Mouse (Mus musculus): ENCODE measurements around the gene Saysd1. TPM values are rescaled to one million over a fixed set of nuclear protein-coding genes. Genes with fewer than 3 reads are reported as not detected.

The Saysd1 gene
- total RNA-seq (2014; fragmentation: Nextera tagmentation) (2.9 and 4.0 TPM in 2 replicates), total RNA-seq (2017) (1.2 and 1.9 TPM in 2 replicates)

DNA sequence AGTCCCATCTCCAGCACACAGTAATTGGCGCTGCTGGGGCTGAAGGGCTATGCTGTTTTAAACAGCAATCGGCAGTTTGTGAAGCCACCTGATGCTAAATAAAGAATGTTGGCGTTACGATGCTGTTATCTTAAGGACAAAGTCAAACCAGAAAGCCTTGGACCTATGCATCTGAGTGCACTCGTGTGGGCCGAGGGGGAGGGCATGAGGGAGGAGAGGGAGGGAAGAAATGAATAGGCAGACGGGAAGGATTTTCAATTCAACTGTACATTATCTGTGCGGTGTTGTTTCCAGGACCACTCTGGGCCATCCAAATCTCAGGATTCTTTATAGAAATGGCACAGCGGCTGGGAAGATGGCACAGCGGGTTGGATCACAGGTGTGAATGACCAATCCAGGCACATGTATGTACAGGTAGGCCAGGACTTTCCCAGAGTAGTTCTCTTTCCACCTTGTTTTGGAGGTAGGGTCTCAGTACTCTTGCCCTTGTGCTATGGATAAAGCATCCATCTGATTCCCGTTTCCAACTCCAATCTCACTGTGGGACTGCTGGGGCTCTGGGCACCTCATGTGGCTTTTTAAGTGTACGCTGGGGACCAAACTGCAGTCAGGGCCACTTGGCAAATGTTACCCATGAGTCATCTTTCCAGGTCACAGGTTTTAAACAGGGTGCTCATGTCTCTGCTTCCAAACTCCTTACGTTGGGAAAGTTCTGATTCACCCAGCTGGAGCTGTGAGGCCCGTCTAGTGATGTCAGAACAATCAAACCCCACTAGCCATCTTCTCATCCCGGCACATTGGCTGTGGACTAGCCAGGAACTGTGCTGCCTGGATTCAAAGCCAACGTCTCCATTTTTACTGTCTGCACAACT, at the start of gene Saysd1:
Saysd1 (minus strand) TSS at position 51 of the 872 bp plus-strand sequence.
- no peak for ATAC-seq (replicated peaks; ENCODE audit: poor library complexity, severe bottlenecking)

DNA sequence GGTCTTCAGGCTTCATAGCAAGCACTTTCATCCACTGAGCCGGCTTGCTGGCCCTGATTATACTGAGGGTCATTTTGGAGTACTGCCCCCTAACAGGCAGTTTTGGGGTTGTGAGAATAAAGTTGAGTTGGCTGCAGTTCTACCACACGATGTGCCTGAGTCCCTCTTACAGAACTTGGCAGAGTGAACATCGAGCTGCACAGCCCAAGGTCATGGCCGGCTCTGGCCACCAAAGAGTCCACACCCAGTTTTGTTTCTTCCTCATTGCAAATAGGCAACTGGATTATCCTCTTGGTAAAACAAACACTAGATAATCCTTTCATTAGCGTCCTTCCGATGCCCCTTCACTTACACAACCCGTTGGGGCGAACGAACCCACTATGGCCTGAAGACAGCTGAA, 47.1 kb upstream of the Saysd1 start:
- ATAC-seq (replicated peaks; ENCODE audit: poor library complexity, severe bottlenecking), result no peak

DNA sequence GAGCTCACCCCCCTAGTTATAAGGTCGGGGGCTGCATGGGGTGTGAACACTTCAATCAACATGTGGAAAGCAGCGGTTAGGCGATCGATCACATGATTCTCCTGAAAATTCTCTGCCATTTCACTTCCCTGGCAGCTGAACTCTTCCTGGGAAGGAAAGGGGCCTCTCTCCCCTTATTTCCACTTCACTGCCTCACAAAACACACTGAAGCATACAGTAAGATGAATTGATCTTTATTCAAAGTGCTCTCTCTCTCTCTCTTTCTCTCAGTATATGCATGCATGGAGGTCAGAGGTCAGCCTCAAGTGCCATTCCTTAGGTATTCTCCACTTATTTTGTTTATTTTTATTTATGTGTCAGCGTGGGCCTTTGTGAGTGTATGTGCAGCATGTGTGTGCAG, 45.4 kb upstream of the Saysd1 start:
- ATAC-seq (replicated peaks; ENCODE audit: poor library complexity, severe bottlenecking), result no peak

DNA sequence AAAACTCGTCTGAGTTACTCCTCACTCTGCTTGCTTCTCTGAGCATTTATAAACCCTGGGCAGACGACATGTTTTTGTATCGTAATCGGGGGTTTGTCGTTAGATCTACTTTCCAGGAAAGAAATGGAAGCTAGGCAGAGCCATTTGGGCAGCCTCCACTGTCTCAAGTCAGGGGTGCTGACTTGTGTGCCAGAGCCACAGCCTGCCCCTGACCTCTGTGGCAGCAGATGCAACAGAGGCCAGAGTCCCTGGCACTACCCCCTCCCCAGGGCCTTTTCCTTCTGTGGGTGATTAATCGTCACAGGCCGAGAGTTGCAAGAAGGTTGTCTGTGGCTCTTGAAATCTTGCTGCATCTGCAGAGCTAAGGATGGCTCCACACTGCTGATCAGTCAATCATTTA, 44.3 kb upstream of the Saysd1 start:
- ATAC-seq (replicated peaks; ENCODE audit: poor library complexity, severe bottlenecking), result no peak

DNA sequence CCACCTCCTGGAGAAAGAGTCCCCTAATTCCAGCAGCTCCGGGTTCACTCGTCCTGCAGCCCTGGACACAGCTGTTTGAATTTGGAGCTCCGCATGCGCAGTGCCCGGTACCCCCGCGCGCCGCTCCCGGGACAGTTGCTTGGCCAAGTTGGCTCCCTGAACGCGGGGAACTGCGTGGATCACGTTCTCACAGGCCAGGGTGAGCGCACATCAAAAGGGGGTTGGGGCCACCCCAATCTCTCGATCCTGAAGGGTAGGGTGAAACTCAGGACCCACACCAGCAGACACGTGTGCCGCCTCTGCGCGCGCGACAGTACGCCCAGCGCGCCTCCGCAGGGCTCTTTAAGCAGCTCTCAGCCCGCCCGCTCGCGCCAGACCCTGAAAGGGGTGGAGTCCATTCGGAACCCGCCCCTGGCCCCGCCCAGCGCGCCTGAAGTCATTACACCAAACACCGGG, 43.2 kb upstream of the Saysd1 start, which contains the start of gene Kcnk5:
Kcnk5 (minus strand) TSS at position 344 of the 456 bp plus-strand sequence.
- peak; percentile 90 for ATAC-seq (replicated peaks; ENCODE audit: poor library complexity, severe bottlenecking)

DNA sequence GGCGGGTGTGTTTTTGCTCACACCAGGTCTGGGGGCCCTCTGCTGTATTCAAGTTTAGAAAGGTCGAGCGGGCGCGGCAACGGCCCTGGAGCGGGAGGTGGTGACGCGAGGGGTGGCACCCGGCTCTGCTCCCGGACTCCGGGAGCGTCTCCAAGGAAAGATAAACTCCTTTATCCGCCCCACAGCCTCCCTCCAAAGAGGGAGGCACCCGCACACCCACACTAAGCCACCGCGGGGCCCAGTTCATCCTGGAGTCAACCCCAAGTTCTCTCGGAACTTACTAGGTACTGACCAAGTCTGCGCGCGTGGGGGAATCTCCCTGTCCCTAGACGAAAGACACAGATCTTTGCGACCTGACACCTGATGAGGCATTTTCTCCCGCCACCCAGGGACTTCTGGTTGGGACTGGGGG, 42.4 kb upstream of the Saysd1 start:
- no peak for ATAC-seq (replicated peaks; ENCODE audit: poor library complexity, severe bottlenecking)

DNA sequence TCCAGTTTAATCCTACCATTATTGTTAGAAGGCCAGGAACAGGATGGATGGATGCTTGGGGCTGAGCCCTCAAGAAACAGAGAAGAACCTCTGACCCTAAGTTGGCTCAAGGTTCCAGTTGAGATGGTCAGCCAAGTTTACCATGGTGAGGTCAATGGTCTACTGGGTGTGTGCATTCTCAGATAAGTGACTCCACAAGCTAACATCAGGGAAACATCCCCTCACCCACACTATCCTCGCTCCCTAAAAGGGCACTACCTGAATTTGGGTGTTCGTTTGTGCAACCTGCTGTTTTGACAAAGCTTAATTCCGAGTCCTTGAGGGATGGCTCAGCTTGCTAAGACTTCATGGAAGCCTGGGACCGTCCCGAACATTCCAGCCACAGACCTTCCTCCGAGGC, 42.0 kb upstream of the Saysd1 start:
- no peak for ATAC-seq (replicated peaks; ENCODE audit: poor library complexity, severe bottlenecking)

DNA sequence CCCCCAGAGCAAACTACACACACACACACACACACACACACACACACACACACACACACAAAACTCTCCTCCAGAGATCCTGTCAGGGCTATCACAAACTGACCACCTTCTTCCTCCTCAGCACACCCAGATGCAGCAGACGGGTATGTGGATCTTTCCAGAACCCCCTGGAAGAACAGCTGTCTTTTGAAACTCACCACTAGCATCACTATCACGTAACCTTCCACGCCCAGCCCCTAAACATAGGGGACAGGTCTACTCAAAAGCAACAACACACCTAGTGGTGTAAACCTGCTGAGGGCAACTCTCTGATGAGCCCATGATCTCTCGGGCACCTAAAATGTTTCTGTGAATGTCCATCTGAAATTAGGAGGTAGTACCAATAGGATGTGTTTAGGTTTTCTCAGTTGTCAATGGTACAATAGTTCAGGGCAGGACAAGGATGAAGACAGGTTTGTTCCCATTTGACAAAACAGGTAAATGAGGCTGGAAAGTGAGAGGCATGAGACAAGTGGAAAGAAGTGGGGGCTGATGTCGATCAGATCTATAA, 41.5 kb upstream of the Saysd1 start:
- ATAC-seq (replicated peaks; ENCODE audit: poor library complexity, severe bottlenecking), result no peak

DNA sequence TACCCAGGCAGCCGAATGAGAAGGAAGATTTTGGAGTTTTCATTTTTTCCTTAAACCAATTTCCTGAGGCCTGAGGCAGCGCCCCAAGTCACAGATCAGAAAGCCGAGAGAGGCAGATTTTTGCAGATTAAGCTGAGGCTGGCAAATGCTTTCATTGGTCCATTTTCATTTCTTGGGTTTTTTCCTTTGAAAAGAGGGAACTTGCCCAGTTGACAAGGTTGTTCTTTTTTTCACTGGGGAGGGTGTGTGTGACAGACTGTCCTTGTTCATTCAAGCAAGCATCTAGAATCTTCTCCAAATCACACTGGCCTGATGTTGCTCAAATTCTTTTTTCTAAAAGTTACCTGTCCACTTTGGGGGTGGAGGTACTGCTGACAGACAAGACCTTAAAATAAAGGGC, 40.7 kb upstream of the Saysd1 start:
- 0 out of 2 replicates have a peak, but pooled peaks have one; percentile 18 for ATAC-seq (replicated peaks; ENCODE audit: poor library complexity, severe bottlenecking)

DNA sequence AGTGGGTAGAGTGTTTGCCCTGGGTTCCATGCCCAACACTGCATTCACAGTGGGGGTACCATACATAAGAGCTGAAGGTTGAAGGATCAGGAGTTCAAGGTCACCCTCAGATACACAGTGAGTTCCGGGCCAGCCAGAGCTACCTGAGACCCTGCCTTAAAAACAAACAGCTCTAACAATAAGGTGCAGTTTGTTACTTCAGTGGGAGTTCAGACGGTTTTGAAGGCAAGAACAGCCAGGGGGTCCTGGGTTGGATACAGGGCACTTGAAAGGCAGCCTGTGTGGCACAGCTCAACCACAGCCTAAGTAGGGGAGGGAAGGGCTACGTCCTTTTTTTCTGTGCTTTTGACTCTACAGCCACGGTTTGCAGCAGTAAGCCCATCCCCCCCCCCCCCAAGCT, 40.3 kb upstream of the Saysd1 start:
- ATAC-seq (replicated peaks; ENCODE audit: poor library complexity, severe bottlenecking), result no peak

DNA sequence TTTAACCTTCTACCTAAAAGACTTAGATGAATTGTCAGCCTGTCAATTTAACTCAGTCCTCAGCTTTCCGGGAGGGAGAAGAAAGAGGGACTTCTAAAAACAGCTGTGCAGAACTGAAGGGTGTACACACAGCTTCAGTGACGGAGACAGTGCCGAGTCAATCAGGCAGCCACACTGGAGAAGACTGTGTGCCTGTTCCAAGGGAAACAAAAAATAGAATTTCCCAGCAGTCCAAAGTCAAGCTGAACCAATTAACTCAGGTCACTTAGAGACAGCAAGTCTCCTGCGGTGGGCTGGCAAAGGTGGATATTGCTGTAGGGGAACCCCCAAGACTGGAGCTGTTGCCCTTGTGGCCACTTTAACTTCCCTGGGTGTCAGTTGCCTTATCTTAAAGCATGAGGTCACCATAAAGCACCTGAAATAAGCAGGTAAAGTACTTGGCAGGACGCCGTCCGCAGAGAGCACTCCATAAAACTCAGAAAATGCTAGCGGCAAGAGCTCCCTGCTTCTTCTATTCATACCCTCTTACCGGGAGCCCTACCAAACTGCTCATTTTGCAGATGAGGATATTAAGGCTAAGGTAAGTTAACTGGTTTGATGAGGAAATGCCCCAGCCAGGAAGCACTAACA, 39.3 kb upstream of the Saysd1 start:
- no peak for ATAC-seq (replicated peaks; ENCODE audit: poor library complexity, severe bottlenecking)

DNA sequence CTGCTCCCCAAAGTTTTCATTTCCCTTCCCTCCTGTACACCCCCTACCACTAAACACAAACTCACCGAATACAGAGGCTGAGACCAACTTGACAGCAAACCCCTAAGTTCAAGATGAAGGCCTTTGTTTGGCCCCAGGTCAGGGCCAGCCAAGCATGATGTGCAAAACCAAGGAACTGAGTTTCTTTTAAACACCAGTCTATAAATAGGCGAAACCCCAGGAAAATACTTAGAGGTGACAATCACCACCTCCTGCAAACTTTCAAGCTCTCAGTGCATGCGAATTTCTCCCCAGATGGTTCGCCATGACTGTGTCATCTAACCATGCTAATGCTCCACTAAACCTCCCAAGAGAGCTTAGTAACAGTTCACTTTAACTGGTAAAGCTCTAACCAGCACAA, 37.4 kb upstream of the Saysd1 start:
- no peak for ATAC-seq (replicated peaks; ENCODE audit: poor library complexity, severe bottlenecking)

DNA sequence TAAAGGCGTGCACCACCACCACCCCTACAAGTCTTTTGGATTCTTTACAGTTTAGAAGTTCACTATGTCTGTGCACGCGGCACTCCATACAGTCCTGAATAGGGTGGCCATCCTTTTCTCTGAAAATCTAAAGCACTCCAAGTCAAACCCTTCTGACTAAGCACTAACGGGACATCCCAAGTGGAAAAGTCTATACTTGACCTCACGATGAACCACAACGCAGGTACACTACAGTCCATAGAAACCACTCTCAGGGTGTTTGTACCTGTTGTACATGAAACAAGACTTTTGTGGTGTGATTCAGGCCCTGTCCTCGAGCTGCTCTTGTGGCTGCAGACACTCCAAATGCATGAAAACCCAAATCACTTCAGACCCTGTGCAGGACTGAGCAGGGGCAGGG, 36.8 kb upstream of the Saysd1 start:
- ATAC-seq (replicated peaks; ENCODE audit: poor library complexity, severe bottlenecking), result no peak

DNA sequence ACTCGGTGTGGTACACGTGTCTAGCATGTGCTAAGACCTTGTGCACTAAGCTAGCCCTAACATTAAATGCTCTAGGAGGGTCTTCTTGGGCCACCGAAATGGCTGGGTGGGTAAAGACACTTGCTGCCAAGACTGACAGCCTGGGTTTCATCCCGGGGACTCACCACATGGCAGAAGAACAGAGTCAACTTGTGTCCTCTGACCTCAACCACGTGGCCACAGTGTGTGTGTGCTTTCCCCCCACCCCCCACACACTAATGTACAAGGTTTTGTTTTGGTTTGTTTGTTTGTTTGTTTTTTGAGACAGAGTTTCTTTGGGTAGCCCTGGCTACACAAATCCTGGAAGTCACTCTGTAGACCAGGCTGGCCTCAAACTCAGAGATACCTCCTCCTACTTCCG, 36.4 kb upstream of the Saysd1 start:
- ATAC-seq (replicated peaks; ENCODE audit: poor library complexity, severe bottlenecking), result no peak

DNA sequence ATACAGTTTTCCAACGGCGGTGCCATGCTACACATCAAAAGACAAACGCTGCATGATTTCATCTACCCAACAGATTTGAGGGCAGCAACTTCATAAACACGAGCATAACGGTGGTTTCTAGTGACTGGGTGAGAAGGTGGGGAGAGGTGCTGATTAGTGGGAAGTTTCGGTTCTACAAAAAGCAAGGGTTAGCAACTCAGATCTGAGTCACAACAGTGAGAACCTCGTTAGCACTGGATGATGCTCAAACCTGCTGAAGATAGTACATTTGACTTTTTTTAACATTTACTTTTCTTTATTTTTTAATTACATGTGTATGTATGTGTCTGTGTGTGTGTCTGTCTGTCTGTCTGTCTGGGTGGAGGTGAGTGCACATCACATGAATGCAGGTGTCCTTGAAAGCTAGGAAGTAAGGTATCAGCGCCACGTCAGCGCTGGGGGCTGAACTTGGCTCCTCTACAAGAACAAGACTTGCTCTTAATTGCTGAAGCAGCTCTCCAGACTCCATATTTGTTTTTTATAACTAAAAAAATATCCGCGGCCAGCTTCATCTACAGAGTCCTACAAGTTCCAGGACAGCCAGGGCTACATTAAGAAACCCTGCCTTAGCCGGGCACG, 35.6 kb upstream of the Saysd1 start:
- ATAC-seq (replicated peaks; ENCODE audit: poor library complexity, severe bottlenecking), result peak; percentile 31; the same call in 1 of the 2 replicates

DNA sequence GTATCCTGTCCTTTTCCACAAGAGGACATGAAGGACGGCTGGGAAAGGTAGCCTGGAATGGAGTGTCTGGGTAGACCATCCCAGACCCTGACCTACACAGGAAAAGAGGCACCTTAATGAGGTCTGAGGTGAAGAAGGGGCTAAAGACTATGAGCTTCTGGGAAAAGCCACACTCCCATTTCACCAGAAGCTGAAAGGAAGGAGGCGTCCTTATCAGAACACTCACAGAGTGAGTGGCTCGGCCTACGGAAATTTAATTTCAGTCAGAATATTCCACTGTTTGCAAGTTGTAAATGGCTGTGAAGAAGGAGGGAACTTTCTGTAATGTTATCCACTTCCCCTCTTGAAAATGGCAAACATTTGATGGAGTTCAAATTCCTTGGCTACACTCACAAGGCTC, 34.6 kb upstream of the Saysd1 start:
- no peak for ATAC-seq (replicated peaks; ENCODE audit: poor library complexity, severe bottlenecking)

DNA sequence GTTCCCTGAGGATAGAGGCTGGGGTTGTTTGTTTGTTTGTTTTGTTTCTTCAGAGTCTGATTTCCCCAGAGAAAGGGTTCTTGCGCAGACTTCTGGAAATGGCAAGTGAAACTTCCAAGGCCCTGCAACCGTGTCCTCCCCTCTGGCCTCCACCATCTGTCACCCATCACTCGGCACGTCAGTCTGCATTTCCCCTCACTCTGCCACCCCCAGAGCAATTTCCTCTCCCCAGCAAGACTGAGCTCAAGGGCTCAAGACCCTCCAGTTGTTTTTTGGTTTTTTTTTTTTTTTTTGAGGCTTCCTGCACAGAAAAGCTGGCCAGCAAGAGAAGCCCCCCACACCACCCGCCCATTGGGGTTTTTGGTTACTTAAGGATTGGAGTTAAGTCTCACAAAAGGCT, 34.2 kb upstream of the Saysd1 start:
- ATAC-seq (replicated peaks; ENCODE audit: poor library complexity, severe bottlenecking), result no peak

DNA sequence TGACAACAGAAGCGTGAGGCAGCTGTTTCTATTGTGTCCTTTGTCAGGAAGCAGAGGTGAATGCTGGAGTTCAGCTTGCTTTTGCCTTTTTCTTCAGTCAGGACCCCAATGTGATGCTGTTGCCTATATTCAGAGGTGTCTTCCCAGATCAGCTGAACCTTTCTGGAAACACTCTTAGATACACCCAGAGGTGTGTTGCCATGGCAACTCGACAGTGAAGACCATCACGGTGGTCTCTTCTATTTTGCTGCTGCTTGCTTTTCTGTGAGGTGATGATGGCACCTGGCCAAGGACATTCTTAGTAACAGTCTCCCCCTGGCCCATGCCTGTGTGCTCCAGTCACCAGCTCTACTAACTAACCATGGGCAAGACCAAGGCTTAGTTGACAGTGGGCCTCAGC, 33.5 kb upstream of the Saysd1 start:
- no peak for ATAC-seq (replicated peaks; ENCODE audit: poor library complexity, severe bottlenecking)

DNA sequence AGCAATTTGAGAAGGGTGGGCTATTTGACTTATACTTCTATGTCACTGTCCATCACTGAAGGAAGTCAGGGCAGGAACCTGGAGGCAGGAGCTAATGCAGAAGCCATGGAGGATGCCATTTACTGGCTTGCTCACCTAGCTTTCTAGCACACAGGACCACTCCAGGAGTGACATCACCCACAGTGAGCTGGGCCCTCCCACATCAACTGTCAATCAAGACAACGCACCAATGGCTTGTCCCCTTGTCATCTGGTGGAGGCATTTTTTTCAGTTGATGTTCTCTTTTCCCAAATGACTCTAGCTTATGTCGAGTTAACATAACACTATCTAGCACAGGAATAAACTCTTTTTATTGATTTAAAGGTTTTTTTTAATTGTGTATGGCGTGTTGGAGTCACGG, 30.9 kb upstream of the Saysd1 start:
- no peak for ATAC-seq (replicated peaks; ENCODE audit: poor library complexity, severe bottlenecking)

DNA sequence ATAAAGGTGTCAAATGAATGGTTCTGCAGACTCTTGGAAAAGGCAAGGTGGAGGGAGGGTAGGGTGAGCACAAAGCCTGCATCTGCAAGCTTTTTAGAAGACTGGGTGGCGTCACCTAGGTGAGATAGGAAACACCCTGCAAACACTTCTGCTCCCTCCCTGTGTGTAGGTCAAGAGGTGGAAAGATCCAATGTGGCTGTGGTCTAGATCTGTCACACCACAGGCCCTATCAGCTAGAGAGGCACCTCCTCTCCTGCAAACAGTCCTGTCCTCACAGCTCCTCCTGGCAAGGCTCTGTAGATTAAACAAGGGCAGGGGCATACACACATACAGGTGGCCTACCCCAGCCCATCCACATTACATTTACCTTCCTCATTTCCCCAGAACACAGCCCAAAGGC, 30.1 kb upstream of the Saysd1 start:
- no peak for ATAC-seq (replicated peaks; ENCODE audit: poor library complexity, severe bottlenecking)

DNA sequence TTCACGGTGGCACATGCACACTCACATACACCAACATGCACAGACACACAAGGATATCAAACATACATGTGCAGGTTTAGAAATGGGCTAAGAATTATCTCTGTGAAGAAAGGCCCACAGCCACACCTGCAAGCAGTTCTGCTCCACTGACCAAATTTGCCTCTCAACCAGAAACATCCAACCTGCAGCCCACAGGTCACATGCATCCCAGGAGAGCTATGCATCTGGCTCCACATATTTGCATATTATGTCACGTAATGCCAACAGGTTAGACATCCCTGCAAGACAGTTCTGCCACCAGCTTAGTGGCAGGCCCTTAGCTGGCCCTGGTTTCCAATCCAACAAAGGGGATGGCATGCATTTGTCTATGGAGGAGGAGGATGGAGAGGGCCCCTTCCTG, 29.7 kb upstream of the Saysd1 start:
- ATAC-seq (replicated peaks; ENCODE audit: poor library complexity, severe bottlenecking), result no peak
